Mouse (Mus musculus) G1E-ER4 (cell line): Measurements from ENCODE around the gene Usmg5. TPM values are rescaled to one million over a fixed set of nuclear protein-coding genes. Genes with fewer than 3 reads are reported as not detected.

Source experiments
- GATA1 ChIP-seq: IDR thresholded peaks from one replicate; pipeline ENCODE4 v1.8.0; 2012; ENCODE audit warnings: low read length, inconsistent platforms
- polyA plus RNA-seq: library from polyadenylated mRNA; stranded (reverse); fragments of >175 nt; gene quantifications from 2 replicates; pipeline ENCODE4 v1.2.3, GENCODE M21; 2012

The Usmg5 gene
- polyA plus RNA-seq, 1 experiment = 37.3 TPM

DNA sequence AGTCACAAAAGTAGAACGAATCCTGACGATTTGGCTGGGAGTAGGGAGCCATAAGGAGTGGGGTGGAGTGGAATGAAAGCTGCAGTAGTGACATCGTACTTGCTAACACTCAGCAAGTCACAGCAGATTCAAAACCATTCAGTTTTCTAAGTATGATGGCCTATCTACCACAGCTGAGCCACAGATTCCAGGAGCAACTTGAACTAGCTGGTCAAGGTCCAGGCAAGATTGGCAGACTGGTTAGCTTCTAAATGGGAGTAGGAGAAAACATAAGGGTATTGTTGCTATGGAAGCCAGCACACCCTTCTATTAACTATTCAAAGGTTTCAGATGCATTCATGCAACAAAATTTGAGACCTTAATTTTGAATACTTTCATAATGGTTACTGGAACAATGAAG, 2.2 kb downstream of the Usmg5 start:
- no peak for TF ChIP-seq GATA1

DNA sequence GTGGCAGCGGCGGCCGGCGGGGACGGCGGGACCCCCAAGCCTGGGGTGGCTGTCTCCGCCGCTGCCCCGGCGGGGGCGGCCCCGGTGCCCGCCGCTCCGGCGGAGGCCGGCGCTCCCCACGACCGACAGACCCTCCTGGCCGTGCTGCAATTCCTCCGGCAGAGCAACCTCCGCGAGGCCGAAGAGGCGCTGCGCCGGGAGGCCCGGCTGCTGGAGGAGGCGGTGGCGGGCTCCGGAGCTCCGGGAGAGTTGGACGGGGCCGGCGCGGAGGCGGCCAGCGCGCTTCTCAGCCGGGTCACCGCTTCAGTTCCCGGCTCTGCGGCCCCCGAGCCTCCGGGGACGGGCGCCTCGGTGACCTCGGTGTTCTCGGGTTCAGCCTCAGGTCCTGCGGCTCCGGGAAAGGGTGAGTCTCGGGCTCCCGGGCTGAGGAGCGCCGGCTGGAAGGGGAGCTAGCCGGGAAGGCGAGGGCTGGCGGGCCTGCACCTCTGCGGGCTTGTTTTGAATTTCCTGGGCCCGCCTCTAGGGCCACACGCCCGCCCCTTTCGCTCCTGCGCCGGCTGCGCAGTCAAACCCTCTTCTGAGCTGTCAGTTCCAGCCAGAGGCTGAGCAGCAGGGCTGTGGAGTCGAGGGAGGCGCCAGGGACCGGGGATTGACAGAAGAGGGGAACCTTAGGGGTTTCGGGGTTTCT, 22.4 kb downstream of the Usmg5 start:
- TF ChIP-seq GATA1 = no peak

DNA sequence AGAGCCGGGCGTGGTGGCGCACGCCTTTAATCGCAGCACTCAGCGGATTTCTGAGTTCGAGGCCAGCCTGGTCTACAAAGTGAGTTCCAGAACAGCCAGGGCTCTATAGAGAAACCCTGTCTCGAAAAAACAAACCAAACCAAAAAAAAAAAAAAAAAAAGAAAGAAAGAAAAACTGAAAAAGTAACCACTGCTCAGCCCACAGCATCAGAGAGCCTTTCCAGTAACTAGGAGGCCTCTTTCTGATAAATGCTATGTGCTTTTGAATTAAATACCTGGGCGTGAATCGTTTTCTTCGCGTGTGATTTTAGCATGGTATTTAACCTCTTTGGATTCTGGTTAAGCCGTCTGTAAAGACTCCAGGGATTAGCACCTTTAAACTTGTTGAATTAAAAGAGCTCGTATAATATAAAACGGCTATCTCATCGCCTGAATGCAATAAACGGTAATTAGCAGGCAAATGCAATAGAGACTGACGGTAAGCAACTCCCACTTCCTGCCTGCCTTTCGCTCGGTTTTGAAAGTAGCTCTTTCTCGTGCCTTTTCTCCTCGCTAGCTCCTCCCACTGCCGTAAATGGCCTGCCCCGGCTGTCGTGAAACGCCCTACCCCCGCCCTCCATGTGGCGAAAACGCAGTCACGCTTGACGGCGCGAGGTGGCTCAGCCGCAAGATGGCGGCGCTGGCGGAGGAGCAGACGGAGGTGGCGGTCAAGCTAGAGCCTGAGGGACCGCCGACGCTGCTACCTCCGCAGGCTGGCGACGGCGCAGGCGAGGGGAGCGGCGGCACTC, 23.2 kb downstream of the Usmg5 start, which contains the start of gene Taf5:
Gene Taf5, plus strand, starts transcription at position 651 of the 787 bp plus-strand sequence.
- TF ChIP-seq GATA1 = no peak

DNA sequence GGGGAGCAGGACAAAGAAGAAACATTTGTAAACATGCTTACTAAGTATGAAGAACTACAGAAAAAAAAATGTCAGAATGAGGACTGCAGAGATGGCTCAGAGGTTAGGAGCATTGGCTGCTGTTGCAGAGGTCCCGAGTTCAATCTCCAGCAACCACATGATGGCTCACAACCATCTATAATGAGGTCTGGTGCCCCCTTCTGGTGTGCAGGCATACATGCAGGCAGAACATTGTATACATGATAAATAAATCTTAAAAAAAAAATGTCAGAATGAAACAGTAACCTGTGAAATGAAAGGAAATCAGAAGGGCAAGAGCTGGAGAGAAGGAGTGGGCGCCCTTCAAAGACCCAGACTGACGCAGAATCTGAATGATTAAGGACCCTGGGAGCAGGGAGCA, 24.6 kb downstream of the Usmg5 start:
- no peak for TF ChIP-seq GATA1

DNA sequence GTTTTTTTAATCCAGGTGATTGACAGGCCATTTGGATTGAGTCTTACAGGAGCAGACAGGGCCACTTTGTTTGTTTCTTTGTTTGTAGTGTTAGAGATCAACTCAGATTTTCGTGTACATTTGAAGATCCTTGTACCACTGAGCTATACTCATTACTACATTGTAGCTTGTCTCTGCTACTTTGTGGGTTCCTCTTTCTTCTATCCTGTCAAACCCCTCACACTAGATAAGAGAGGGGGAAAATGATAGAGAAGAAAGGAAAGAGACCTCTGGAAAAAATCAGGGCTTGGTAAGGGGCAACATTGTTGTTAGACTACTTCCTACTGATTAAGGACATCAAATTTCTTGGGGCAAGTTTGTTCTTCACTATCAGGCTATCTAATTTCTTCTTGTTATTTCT, 32.8 kb downstream of the Usmg5 start:
- TF ChIP-seq GATA1 = no peak

DNA sequence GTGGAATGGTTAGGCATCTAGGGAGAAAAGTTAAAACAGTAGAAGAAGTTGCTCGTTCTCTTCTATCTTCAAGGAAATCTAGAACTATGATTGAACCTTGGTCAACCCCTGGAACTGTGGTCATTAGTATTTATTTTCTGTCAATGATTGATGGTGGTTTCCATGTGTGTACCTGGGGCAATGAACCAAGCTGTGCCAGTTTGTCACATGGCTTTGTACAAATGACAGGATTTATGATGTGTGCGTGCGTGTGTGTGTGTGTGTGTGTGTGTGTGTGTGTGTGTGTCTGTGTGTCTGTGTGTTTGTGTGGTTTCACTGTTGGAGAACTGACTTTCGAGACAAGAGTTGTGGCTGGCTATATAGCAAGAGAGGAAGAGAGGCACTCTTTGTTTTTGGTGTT, 37.0 kb downstream of the Usmg5 start:
- TF ChIP-seq GATA1 = no peak

DNA sequence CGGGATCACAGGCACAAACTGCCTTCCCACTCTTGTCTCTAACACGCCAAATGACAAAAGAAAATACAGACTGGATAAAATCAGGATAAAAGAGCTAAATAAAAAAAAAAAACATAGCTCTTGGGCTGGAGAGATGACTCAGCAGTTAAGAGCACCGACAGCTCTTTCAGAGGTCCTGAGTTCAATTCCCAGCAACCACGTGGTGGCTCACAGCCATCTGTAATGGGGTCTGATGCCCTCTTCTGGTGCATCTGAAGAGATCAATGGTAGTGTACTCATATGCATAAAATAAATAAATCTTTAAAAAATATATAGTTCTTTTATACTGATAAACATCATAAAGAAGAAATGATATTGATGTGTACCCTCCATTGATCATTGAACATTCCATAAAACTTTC, 37.5 kb downstream of the Usmg5 start:
- TF ChIP-seq GATA1 = no peak

DNA sequence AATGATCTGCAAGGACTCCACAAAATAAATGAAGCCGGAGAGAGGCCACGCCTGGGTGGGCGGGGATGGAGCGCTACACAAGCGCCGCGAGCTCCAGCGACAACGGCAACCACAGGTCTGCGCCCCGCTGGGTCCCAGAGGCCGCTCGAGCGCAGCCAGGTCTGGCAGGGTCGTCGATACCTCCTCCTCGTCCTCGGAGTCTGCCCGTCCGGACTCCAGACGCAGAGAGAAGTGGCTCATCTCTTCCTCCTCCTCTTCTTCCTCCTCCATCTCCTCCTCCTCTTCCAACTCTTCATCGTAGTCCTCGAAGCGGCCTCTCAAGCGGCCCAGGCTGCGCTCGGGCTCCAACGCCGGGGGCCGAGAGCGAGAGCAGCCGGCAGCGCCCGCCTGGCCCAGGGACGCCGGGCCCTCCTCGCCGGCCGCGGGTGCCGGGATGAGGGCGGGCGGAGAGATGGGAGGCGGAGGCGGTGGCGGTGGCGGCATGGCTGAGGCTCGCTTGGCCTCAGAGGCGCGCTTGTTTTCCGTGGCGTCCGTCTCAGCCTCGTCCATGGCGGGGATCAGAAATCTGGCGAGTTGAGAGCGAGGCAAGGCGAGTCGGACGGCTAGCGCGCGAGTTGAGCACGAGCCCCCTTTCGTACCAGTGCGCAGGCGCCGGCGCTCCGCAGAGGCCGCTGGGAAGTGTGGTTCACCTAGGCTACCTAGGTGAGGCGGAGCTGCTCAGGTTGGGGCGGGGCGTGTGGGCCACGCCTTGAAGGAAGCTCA, 40.0 kb downstream of the Usmg5 start, which contains the start of gene Pcgf6:
Gene Pcgf6, minus strand, starts transcription at position 636 of the 762 bp plus-strand sequence.
- TF ChIP-seq GATA1 = no peak

DNA sequence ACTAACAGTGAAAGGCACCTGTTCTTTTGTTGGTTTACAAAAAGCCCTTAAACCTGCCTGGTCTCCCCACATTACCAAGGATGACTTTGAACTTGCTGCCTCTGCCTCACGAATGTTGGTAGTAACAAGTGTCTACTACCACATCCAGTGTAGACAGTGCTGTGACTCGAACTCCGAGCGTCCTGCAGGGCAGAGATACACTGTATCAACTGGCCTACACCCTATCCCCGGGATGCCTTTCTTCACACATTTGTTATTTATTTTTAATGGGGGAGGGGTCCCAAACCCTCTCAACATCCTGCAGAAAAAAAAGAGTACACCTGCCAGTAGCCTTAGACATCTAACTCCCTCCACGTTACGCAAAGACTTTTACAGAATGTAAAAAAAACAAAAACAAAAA, 40.6 kb downstream of the Usmg5 start:
- no peak for TF ChIP-seq GATA1

DNA sequence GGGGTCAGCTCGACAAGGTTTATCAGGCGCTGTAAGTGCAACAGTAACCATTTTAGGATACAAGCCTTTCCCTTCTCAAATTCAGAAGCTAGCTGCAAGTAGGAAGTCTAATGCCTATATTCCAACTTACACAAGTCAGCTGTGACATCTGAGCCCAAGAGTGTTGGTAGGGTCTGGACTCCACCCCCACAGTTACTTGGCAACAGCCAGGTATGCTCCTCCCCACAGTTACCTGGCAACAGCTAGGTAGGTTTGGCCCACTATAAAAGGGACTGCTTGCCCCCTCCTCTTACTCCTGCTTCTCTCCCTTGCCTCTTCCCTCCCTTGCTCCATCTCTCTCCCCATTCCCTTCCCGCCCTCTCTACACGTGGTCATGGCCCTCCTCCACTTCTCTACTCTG, 41.4 kb downstream of the Usmg5 start:
- TF ChIP-seq GATA1 = no peak

DNA sequence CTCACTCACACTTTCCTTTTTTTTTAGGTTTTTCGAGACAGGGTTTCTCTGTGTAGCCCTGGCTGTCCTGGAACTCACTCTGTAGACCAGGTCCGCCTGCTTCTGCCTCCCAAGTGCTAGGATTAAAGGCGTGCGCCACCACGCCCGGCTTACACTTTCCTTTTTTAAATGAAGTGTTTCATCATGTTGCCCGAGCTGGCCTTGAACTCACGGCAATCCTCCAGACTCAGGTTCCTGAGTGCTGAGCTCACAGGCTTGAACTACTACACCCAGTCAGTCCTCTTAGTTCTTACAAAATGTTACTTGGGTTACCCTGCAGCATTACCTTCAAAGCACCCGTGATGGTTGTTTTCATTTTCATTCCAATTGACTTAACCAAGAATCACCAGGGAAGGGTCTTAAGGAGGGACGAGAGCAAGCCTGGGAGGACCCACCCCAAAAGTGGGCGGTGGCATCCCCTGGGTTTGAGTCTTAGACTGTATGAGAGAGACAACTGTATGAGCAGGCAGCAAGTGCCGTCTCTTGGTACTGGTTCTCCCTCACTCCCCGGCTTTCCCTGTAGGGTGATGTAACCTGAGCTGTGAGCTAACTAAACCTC, 43.1 kb downstream of the Usmg5 start:
- TF ChIP-seq GATA1 = no peak

DNA sequence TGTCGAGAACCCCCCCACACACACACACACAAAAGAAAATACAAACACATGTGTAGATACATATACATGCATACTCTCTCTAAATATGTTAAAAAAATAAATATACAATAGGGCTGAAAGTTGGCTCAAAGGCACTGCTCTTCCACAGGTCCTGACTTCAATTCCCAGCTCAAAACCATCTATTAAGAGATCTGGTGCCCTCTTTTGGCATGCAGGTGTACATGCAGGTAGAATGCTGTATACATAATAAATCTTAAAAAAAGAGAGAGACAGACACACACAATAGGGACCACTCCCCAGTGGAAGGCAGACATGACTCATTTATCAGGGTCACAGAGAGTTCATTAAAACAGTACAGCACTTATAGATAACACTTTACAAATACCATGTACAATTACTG, 44.1 kb downstream of the Usmg5 start:
- no peak for TF ChIP-seq GATA1

DNA sequence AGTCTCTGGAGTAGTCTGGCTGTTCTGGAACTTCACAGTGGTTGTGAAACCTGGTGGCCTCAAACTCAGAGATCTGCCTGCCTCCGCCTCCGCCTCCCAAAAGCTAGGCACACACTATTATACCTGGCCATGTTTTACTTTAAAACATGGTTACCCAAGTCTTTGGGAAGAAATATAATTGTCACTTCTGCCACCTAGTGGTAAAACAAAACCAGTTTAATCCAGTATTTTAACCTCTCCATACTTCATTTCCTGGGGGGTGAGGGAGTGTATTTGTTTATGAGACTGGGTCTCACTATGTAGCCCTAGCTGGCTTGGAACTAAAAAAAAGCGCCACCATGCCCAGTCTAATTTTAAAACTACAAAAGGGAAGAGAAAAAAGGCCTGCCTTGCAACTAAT, 46.8 kb downstream of the Usmg5 start:
- no peak for TF ChIP-seq GATA1

DNA sequence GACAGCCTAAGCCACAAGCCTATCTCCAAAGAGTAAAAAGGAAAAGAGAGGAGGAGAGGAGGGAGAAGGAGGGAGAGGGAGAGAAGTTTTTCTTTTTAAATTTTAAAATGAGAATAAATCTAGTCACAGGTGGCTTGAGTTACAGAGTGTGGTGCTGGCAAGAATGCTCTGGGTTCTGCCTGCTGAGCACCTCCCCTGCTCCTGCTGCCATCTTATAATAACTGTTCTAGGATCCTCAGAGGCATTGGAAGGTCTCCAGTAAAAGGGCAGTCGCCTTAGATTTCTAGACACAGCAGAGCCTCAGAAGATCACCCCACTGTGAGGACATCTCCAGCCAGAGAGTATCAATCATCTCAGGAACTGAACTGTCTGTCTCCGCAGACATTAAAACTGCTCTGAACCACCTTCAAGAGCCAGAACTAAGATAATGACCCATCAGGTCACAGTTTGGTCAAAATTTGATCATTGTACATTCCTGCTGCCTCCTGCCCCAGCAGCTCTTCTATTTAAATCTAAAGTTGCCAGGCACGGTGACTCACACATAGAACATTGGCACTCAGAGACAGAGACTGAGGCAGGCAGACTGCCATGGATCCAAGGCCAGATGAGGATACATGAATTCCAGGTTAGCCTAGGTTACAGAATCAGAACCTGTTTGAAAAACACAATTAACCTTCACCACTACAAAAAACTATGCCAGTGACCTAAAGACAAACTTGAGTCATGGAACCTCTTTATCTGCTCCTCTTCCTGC, 49.5 kb downstream of the Usmg5 start:
- TF ChIP-seq GATA1 = no peak

DNA sequence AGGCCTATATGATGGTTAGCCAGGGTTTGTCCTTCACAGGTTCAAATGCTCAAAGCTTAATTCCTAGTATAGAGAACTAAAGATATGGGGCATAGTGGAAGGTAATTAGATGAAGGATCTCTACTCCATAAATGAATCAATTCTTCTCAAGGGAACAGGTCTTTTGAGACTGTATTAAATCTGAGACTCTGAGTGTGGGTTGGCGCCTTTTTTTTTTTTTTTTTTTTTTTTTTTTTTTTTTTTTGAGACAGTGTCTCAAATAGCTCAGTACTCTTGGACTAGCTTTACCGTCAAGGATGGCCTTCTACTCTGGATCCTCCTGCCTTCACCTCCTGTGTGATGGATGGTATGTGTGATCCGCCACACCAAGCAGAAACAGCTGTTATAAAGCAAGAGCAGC, 53.9 kb downstream of the Usmg5 start:
- no peak for TF ChIP-seq GATA1
